Mouse (Mus musculus): ENCODE results near the gene Nxnl2.

Gene Nxnl2

GRCm38 (mm10) chr13:51170691-51171680 is at the start of gene Nxnl2:
Gene Nxnl2 (plus strand): TSS chr13:51171022.
- peak; percentile 80 for DNase-seq

GRCm38 (mm10) chr13:51121966-51122365 is 48.9 kb upstream of the Nxnl2 start:
- no peak for DNase-seq

- DNase-seq, result no peak
Observed at GRCm38 (mm10) chr13:51122771-51123170, 48.1 kb upstream of the Nxnl2 start.

- no peak for DNase-seq
Observed at GRCm38 (mm10) chr13:51125357-51125756, 45.5 kb upstream of the Nxnl2 start.

GRCm38 (mm10) chr13:51127906-51128305 is 42.9 kb upstream of the Nxnl2 start:
- no peak for DNase-seq

GRCm38 (mm10) chr13:51128417-51128816 is 42.4 kb upstream of the Nxnl2 start:
- peak; percentile 57 for DNase-seq

GRCm38 (mm10) chr13:51131179-51131578 is 39.6 kb upstream of the Nxnl2 start:
- DNase-seq, result no peak

- DNase-seq, result no peak
Observed at GRCm38 (mm10) chr13:51136315-51136714, 34.5 kb upstream of the Nxnl2 start.

GRCm38 (mm10) chr13:51136996-51137701 is 33.7 kb upstream of the Nxnl2 start:
- peak; percentile 14 for DNase-seq

- no peak for DNase-seq
Observed at GRCm38 (mm10) chr13:51137702-51138031, 33.2 kb upstream of the Nxnl2 start.

GRCm38 (mm10) chr13:51147106-51147505 is 23.7 kb upstream of the Nxnl2 start:
- peak; percentile 68 for DNase-seq

GRCm38 (mm10) chr13:51152966-51153669 is 17.7 kb upstream of the Nxnl2 start:
- DNase-seq, result no peak

- no peak for DNase-seq
Observed at GRCm38 (mm10) chr13:51153670-51154030, 17.2 kb upstream of the Nxnl2 start.

GRCm38 (mm10) chr13:51155178-51156013 is 15.4 kb upstream of the Nxnl2 start:
- peak; percentile 24 for DNase-seq

GRCm38 (mm10) chr13:51156014-51156386 is 14.8 kb upstream of the Nxnl2 start:
- no peak for DNase-seq

GRCm38 (mm10) chr13:51157291-51157690 is 13.5 kb upstream of the Nxnl2 start:
- DNase-seq, result no peak

GRCm38 (mm10) chr13:51161672-51162071 is 9.2 kb upstream of the Nxnl2 start:
- DNase-seq, result no peak

- no peak for DNase-seq
Observed at GRCm38 (mm10) chr13:51162246-51162645, 8.6 kb upstream of the Nxnl2 start.

- DNase-seq, result no peak
Observed at GRCm38 (mm10) chr13:51166711-51167110, 4.1 kb upstream of the Nxnl2 start.

GRCm38 (mm10) chr13:51170215-51170614 is 607 bp upstream of the Nxnl2 start:
- peak; percentile 55 for DNase-seq

- no peak for DNase-seq
Observed at GRCm38 (mm10) chr13:51172601-51173000, 1.8 kb downstream of the Nxnl2 start.

GRCm38 (mm10) chr13:51178932-51179331 is 8.1 kb downstream of the Nxnl2 start:
- DNase-seq, result no peak

All from lung, postnatal 36 days (tissue).